Mouse (Mus musculus) embryonic facial prominence, embryonic 15.5 days (tissue): Measurements from ENCODE around the gene Olfr91. TPM values are rescaled to one million over a fixed set of nuclear protein-coding genes. Genes with fewer than 3 reads are reported as not detected.

Source experiments
- ATAC-seq: fragments of 200-750 bp; cut with Nextera tagmentation; 2 replicates; pipeline ENCODE4 v1.8.0; 2017; ENCODE audit warnings: low read depth, moderate TSS enrichment; ENCODE audit not compliant: insufficient number of reproducible peaks, low FRiP score, low TSS enrichment
- H3K27ac ChIP-seq: fragments of 300-500 bp; sonication (generic); replicated peaks from 2 replicates; pipeline ENCODE4 v1.5.1; 2015; ENCODE audit warnings: mild to moderate bottlenecking, inconsistent platforms
- H3K27me3 ChIP-seq: fragments of 300-500 bp; sonication (generic); 2 replicates; pipeline ENCODE4 v1.6.1; 2015; ENCODE audit warnings: inconsistent platforms
- H3K36me3 ChIP-seq: fragments of 300-500 bp; sonication (generic); 2 replicates; pipeline ENCODE4 v1.6.1; 2015; ENCODE audit warnings: mild to moderate bottlenecking, inconsistent platforms
- H3K4me1 ChIP-seq: fragments of 300-500 bp; sonication (generic); 2 replicates; pipeline ENCODE4 v1.6.1; 2015; ENCODE audit warnings: inconsistent platforms
- H3K4me2 ChIP-seq: fragments of 300-500 bp; sonication (generic); replicated peaks from 2 replicates; pipeline ENCODE4 v1.6.1; 2015; ENCODE audit warnings: mild to moderate bottlenecking, inconsistent platforms
- H3K4me3 ChIP-seq: fragments of 300-500 bp; sonication (generic); replicated peaks from 2 replicates; pipeline ENCODE4 v1.5.1; 2015; ENCODE audit warnings: mild to moderate bottlenecking, inconsistent platforms
- H3K9ac ChIP-seq: fragments of 300-500 bp; sonication (generic); 2 replicates; pipeline ENCODE4 v1.6.1; 2015; ENCODE audit warnings: inconsistent platforms
- H3K9me3 ChIP-seq: fragments of 300-500 bp; sonication (generic); replicated peaks from 2 replicates; pipeline ENCODE4 v1.6.1; 2016; ENCODE audit warnings: inconsistent platforms
- WGBS: fragments of 180-500 bp; shearing (Covaris S2); methylation state at CpG from one replicate; pipeline ENCODE4 v1.1.7; 2015; 5-methylcytosine and 5-hydroxymethylcytosine counted together
- polyA plus RNA-seq: library from polyadenylated mRNA; unstranded; fragments of >200 nt; fragmentation: Nextera tagmentation; extraction: Ambion mirVana; gene quantifications from 2 replicates; pipeline ENCODE4 v1.2.1, GENCODE M21; 2015

Olfr91 gene
- polyA plus RNA-seq, 1 experiment from 2014 or later: not detected

DNA sequence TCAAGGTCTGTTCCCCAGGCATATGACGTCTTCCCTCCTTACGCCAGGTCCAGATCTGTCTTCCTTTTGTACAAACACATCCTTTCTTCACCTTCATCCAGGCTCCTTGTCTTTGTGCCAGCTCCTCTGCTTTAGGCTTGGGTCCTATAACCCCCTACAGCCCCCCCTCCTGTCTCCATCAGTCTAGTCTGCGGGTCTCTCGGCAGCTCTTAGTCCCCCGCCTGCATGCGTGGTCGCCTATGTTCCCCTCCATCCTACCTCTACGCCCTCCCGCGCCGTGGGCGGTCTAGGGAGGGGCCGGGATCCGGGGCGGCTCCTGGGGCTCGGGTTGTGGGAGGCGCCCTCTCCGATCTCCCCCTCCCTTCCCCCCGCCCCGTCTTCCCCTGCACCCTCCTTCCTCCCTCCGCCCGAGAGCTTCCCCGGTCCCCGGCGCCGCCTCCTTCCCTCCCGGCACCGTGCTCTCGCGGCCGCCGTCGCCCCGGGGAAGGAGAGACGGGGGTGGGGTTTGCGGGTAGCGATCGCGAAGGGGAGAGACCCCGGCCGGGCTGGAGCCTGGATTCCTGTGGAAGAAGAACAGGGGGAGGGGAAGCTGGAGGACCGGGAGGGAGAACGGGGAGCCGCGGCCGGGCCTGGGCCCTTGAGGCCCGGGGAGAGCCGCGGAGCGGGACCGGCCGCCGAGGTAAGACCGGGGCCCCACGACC is 52.3 kb downstream of the Olfr91 start, which contains the start of gene Gabbr1:
TSS of gene Gabbr1 (plus strand) at position 356 of the 701 bp plus-strand sequence.
- Histone ChIP-seq H3K4me2 (peak within 1 kb of the TSS; percentile 92), H3K4me1 (peaks cover 39% of the 10 kb centered on the region), H3K9me3 (no peaks in the 10 kb centered on the region), H3K27me3 (peaks cover 4% of the 10 kb centered on the region; the same call in 1 of the 2 replicates), H3K27ac (peak within 1 kb of the TSS; percentile 77), H3K4me3 (peak within 1 kb of the TSS; percentile 68), H3K36me3 (no peaks in the 10 kb centered on the region), H3K9ac (peak within 1 kb of the TSS; percentile 67)
- ATAC-seq: peak; percentile 92
- under 1% methylated on average over 49 of the region's 55 CpGs for whole genome bisulfite sequencing

DNA sequence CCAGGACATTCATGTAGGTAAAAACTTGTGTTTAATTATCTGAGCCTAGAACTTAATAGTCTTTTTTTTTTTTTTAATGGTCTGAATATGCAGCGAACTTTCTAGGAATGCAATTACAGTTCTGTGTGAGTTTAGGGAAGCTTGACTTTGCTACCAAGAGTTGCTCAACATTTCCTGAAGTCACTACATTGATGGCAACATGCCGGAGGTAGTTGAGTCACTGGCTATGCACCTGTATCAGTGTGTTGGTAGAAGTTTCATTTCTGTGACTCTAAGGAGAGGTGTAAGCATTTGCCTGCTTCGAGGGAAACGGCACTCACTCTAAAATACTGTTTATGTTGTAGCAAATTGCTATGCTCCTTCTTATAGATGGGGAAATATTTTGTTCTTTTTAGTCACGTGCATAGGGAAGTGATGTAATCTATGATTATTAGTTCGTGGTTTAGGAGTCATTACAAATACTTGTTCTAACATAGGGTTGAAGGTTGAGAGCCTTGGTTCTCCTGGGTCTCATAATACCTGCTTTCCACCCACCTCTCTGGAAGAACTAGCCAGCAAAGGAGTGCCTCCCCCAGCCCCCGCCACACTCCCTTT is 53.3 kb downstream of the Olfr91 start:
- no peaks in the 10 kb centered on the region for H3K9me3 ChIP-seq
- peak overlapping the region; percentile 68 for H3K4me3 ChIP-seq
- H3K9ac ChIP-seq: no peak overlapping the region
- ATAC-seq: no peak
- WGBS: 62% methylated on average over 7 of the region's 7 CpGs
- peaks cover 29% of the 10 kb centered on the region for H3K4me1 ChIP-seq
- H3K4me2 ChIP-seq: peak overlapping the region; percentile 92; the same call in 1 of the 2 replicates
- H3K27ac ChIP-seq: peak overlapping the region; percentile 77; the same call in 1 of the 2 replicates
- H3K27me3 ChIP-seq: peaks cover 4% of the 10 kb centered on the region; the same call in 1 of the 2 replicates
- no peaks in the 10 kb centered on the region for H3K36me3 ChIP-seq

Other genes starting within 250 kb of the Olfr91 start
- 0.15 and 0.17 TPM in 2 replicates for gene Trim15, start 231.1 kb downstream of the Olfr91 start, polyA plus RNA-seq
- 1.7 and 2.3 TPM in 2 replicates for gene Trim10, start 228.7 kb downstream of the Olfr91 start, polyA plus RNA-seq
- not detected in 2 replicates for gene Trim40, start 208.2 kb downstream of the Olfr91 start, polyA plus RNA-seq
- gene Trim31, start 200.2 kb downstream of the Olfr91 start, polyA plus RNA-seq: not detected in 2 replicates
- gene Rnf39, start 155.4 kb downstream of the Olfr91 start, polyA plus RNA-seq: 7.5 and 9.4 TPM in 2 replicates
- gene Ppp1r11, start 146.5 kb downstream of the Olfr91 start, polyA plus RNA-seq: 106 and 111 TPM in 2 replicates
- 94.7 and 98.6 TPM in 2 replicates for gene Znrd1, start 139.7 kb downstream of the Olfr91 start, polyA plus RNA-seq
- gene Znrd1as, start 139.7 kb downstream of the Olfr91 start, polyA plus RNA-seq: 5.7 and 5.9 TPM in 2 replicates
- gene 2410137M14Rik, start 117.0 kb downstream of the Olfr91 start, polyA plus RNA-seq: not detected in 2 replicates
- 0.67 and 0.95 TPM in 2 replicates for gene H2-M5, start 108.7 kb downstream of the Olfr91 start, polyA plus RNA-seq
- gene Zfp57, start 97.1 kb downstream of the Olfr91 start, polyA plus RNA-seq: 52.2 and 62.2 TPM in 2 replicates
- 0.09 TPM in 1 of 2 replicates, not detected in the other for gene Mog, start 74.9 kb downstream of the Olfr91 start, polyA plus RNA-seq
- gene Gabbr1, start 52.3 kb downstream of the Olfr91 start, polyA plus RNA-seq: 11.5 and 15.0 TPM in 2 replicates
- gene Olfr90, start 9.8 kb downstream of the Olfr91 start, polyA plus RNA-seq: 0.07 TPM in 1 of 2 replicates, not detected in the other
- not detected in 2 replicates for gene Olfr92, start 21.8 kb upstream of the Olfr91 start, polyA plus RNA-seq
- gene Olfr93, start 63.2 kb upstream of the Olfr91 start, polyA plus RNA-seq: 0.05 TPM in 1 of 2 replicates, not detected in the other
- gene Ubd, start 95.6 kb upstream of the Olfr91 start, polyA plus RNA-seq: 0.18 TPM in 1 of 2 replicates, not detected in the other
- 0.12 TPM in 1 of 2 replicates, not detected in the other for gene Olfr94, start 102.7 kb upstream of the Olfr91 start, polyA plus RNA-seq
- gene Olfr95, start 114.8 kb upstream of the Olfr91 start, polyA plus RNA-seq: not detected in 2 replicates
- 0.14 and 0.31 TPM in 2 replicates for gene Olfr96, start 121.9 kb upstream of the Olfr91 start, polyA plus RNA-seq
- gene Olfr97, start 139.1 kb upstream of the Olfr91 start, polyA plus RNA-seq: not detected in 2 replicates
- gene Olfr98, start 165.5 kb upstream of the Olfr91 start, polyA plus RNA-seq: not detected in 2 replicates
- gene H2-M3, start 171.9 kb upstream of the Olfr91 start, polyA plus RNA-seq: 1.7 and 2.6 TPM in 2 replicates
- gene Olfr99, start 185.2 kb upstream of the Olfr91 start, polyA plus RNA-seq: 0.16 TPM in 1 of 2 replicates, not detected in the other
- 0.17 TPM in 1 of 2 replicates, not detected in the other for gene Olfr101, start 206.0 kb upstream of the Olfr91 start, polyA plus RNA-seq
- 0.15 and 0.21 TPM in 2 replicates for gene Olfr102, start 218.8 kb upstream of the Olfr91 start, polyA plus RNA-seq
- gene Olfr103, start 241.4 kb upstream of the Olfr91 start, polyA plus RNA-seq: 0.11 TPM in 1 of 2 replicates, not detected in the other